Mouse (Mus musculus) testis, adult 2 months (tissue): ENCODE data around the gene Srp54b.
"Not testable (repeated sequence)": the region's sequence is repeated elsewhere in the genome, so short reads cannot be mapped to it uniquely, and the experiment has no call there.

Experiments used
- CTCF ChIP-seq: fragments of 200-500 bp; IDR thresholded peaks from 2 replicates; pipeline ENCODE4 v1.5.1; 2012; ENCODE audit warnings: low read depth, mild to moderate bottlenecking, inconsistent platforms, low read length, moderate library complexity; ENCODE audit not compliant: control insufficient read depth, insufficient read depth, insufficient replicate concordance
- POLR2A ChIP-seq: fragments of 200-500 bp; IDR thresholded peaks from 2 replicates; pipeline ENCODE4 v1.6.1; 2012; ENCODE audit warnings: low read depth, mild to moderate bottlenecking, inconsistent platforms, low read length, moderate library complexity; ENCODE audit not compliant: control insufficient read depth

DNA sequence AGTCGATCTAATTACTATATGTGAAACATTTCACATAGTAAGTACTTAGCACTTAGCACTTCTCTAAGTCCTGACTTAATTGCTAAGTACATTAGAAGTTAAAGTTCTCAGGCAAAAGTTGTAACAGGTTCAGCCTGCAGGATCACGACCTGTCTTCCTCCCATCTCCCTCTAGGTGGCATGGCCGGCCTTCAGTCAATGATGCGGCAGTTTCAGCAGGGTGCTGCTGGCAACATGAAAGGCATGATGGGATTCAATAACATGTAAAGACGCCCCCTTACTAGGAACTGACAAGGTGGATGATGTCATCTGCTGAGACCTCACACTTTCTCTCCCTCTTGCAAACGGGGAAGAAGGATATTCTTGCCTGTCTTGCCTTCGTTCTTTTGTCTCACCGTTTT, 32.8 kb downstream of the Srp54b start:
- not testable (repeated sequence) for TF ChIP-seq POLR2A, CTCF
